Mouse (Mus musculus) bone marrow, adult 2 months (tissue): ENCODE measurements around the gene Stat5a. TPM values are rescaled to one million over a fixed set of nuclear protein-coding genes. Genes with fewer than 3 reads are reported as not detected.

ENCODE experiments used
- H3K27ac ChIP-seq: fragments of 200-500 bp; 2 replicates; pipeline ENCODE4 v1.5.1; 2012; ENCODE audit warnings: low read depth, mild to moderate bottlenecking, control low read depth, inconsistent platforms, low read length; ENCODE audit not compliant: control insufficient read depth, poor library complexity, insufficient read depth
- H3K4me1 ChIP-seq: fragments of 200-500 bp; 2 replicates; pipeline ENCODE4 v1.6.1; 2011; ENCODE audit warnings: low read length; ENCODE audit not compliant: control insufficient read depth, insufficient read depth
- H3K4me3 ChIP-seq: fragments of 200-500 bp; replicated peaks from 2 replicates; pipeline ENCODE3; 2011; ENCODE audit warnings: mild to moderate bottlenecking, low read depth, low read length, control low read depth; ENCODE audit not compliant: control insufficient read depth
- CTCF ChIP-seq: fragments of 200-500 bp; IDR thresholded peaks from 2 replicates; pipeline ENCODE4 v1.5.1; 2011; ENCODE audit warnings: low read length, control low read depth; ENCODE audit not compliant: control insufficient read depth, insufficient read depth
- POLR2A ChIP-seq: fragments of 200-500 bp; IDR thresholded peaks from 2 replicates; pipeline ENCODE4 v1.6.1; 2011; ENCODE audit warnings: low read depth, mild to moderate bottlenecking, control low read depth, low read length, borderline replicate concordance; ENCODE audit not compliant: control insufficient read depth
- WGBS: fragments of 180-500 bp; shearing (Covaris S2); methylation state at CpG from one replicate; pipeline ENCODE4 v1.1.7; 2018; 5-methylcytosine and 5-hydroxymethylcytosine counted together
- polyA plus RNA-seq: library from polyadenylated mRNA; stranded (reverse); fragments of >200 nt; gene quantifications from 2 replicates; pipeline ENCODE4 v1.2.4, GENCODE M21; 2011; ENCODE audit warnings: low replicate concordance; ENCODE audit not compliant: missing spikeins, insufficient read depth, insufficient read length

The Stat5a gene
- polyA plus RNA-seq, 1 experiment = 16.5 TPM

- 17% methylated on average over 10 of the region's 10 CpGs for WGBS
- Histone ChIP-seq H3K27ac (no peak overlapping the region; the same call in 1 of the 2 replicates), H3K4me1 (peaks cover 14% of the 10 kb centered on the region), H3K4me3 (no peak overlapping the region)
- TF ChIP-seq POLR2A (no peak), CTCF (no peak)
Observed at GRCm38 (mm10) chr11:100828676-100829151, 30.4 kb upstream of the Stat5a start.

- TF ChIP-seq POLR2A (no peak), CTCF (no peak)
- 89% methylated on average over 12 of the region's 12 CpGs for WGBS
- Histone ChIP-seq H3K4me3 (no peak overlapping the region), H3K27ac (no peak overlapping the region), H3K4me1 (peaks cover 14% of the 10 kb centered on the region)
Observed at GRCm38 (mm10) chr11:100829691-100830090, 29.5 kb upstream of the Stat5a start.

- TF ChIP-seq CTCF (no peak), POLR2A (no peak)
- H3K4me3 ChIP-seq = no peak overlapping the region
- 75% methylated on average over 10 of the region's 10 CpGs for WGBS
- no peak overlapping the region for H3K27ac ChIP-seq
- peaks cover 5% of the 10 kb centered on the region for H3K4me1 ChIP-seq
Observed at GRCm38 (mm10) chr11:100831396-100831795, 27.8 kb upstream of the Stat5a start.

- H3K27ac ChIP-seq = no peak overlapping the region
- peak; percentile 57; the same call in 1 of the 2 replicates for TF ChIP-seq CTCF
- no peak for TF ChIP-seq POLR2A
- no peak overlapping the region for H3K4me3 ChIP-seq
- peaks cover 2% of the 10 kb centered on the region; the same call in 1 of the 2 replicates for H3K4me1 ChIP-seq
- WGBS = 57% methylated on average over 7 of the region's 7 CpGs
Observed at GRCm38 (mm10) chr11:100833466-100833865, 25.7 kb upstream of the Stat5a start.

- TF ChIP-seq CTCF (peak; percentile 44; the same call in 1 of the 2 replicates), POLR2A (no peak)
- whole genome bisulfite sequencing = 92% methylated on average over 9 of the region's 9 CpGs
- peaks cover 1% of the 10 kb centered on the region; the same call in 1 of the 2 replicates for H3K4me1 ChIP-seq
- H3K27ac ChIP-seq = no peak overlapping the region
- no peak overlapping the region for H3K4me3 ChIP-seq
Observed at GRCm38 (mm10) chr11:100836923-100837702, 22.0 kb upstream of the Stat5a start.

- no peak for TF ChIP-seq CTCF
- no peak for TF ChIP-seq POLR2A
- Histone ChIP-seq H3K4me1 (peaks cover 1% of the 10 kb centered on the region; the same call in 1 of the 2 replicates), H3K4me3 (no peak overlapping the region), H3K27ac (no peak overlapping the region)
- WGBS = 67% methylated on average over 9 of the region's 9 CpGs
Observed at GRCm38 (mm10) chr11:100838894-100839293, 20.3 kb upstream of the Stat5a start.

GRCm38 (mm10) chr11:100839523-100839922 is 19.6 kb upstream of the Stat5a start:
- peaks cover 1% of the 10 kb centered on the region; the same call in 1 of the 2 replicates for H3K4me1 ChIP-seq
- H3K27ac ChIP-seq = no peak overlapping the region
- TF ChIP-seq CTCF (no peak), POLR2A (no peak)
- 81% methylated on average over 8 of the region's 8 CpGs for WGBS
- H3K4me3 ChIP-seq = no peak overlapping the region

- peaks cover 1% of the 10 kb centered on the region; the same call in 1 of the 2 replicates for H3K4me1 ChIP-seq
- H3K27ac ChIP-seq = no peak overlapping the region; the same call in 1 of the 2 replicates
- TF ChIP-seq POLR2A (no peak), CTCF (no peak)
- 5% methylated on average over 12 of the region's 12 CpGs for WGBS
- no peak overlapping the region for H3K4me3 ChIP-seq
Observed at GRCm38 (mm10) chr11:100840866-100841265, 18.3 kb upstream of the Stat5a start.

GRCm38 (mm10) chr11:100842025-100842424 is 17.1 kb upstream of the Stat5a start:
- TF ChIP-seq CTCF (no peak), POLR2A (no peak)
- H3K27ac ChIP-seq = no peak overlapping the region

More at GRCm38 (mm10) chr11:100842025-100842424, 17.1 kb upstream of the Stat5a start:
- WGBS = 87% methylated on average over 7 of the region's 7 CpGs
- H3K4me3 ChIP-seq = no peak overlapping the region
- peaks cover 1% of the 10 kb centered on the region; the same call in 1 of the 2 replicates for H3K4me1 ChIP-seq
